Mouse (Mus musculus) neural tube, embryonic 15.5 days (tissue): ENCODE measurements around the gene Gm20388. TPM values are rescaled to one million over a fixed set of nuclear protein-coding genes. Genes with fewer than 3 reads are reported as not detected.

ENCODE experiments used
- ATAC-seq: fragments of 200-750 bp; cut with Nextera tagmentation; 2 replicates; pipeline ENCODE4 v1.8.0; 2017; ENCODE audit warnings: mild to moderate bottlenecking, moderate TSS enrichment, moderate library complexity; ENCODE audit not compliant: low FRiP score
- H3K27ac ChIP-seq: fragments of 300-500 bp; sonication (generic); replicated peaks from 2 replicates; pipeline ENCODE4 v1.5.1; 2015; ENCODE audit warnings: mild to moderate bottlenecking, inconsistent platforms
- H3K27me3 ChIP-seq: fragments of 300-500 bp; sonication (generic); replicated peaks from 2 replicates; pipeline ENCODE4 v1.6.1; 2015; ENCODE audit warnings: inconsistent platforms
- H3K36me3 ChIP-seq: fragments of 300-500 bp; sonication (generic); 2 replicates; pipeline ENCODE4 v1.6.1; 2015; ENCODE audit warnings: inconsistent platforms
- H3K4me1 ChIP-seq: fragments of 300-500 bp; sonication (generic); 2 replicates; pipeline ENCODE4 v1.6.1; 2015; ENCODE audit warnings: inconsistent platforms
- H3K4me2 ChIP-seq: fragments of 300-500 bp; sonication (generic); 2 replicates; pipeline ENCODE4 v1.6.1; 2015; ENCODE audit warnings: inconsistent platforms, mild to moderate bottlenecking, moderate library complexity
- H3K4me3 ChIP-seq: fragments of 300-500 bp; sonication (generic); replicated peaks from 2 replicates; pipeline ENCODE4 v1.5.1; 2015; ENCODE audit warnings: mild to moderate bottlenecking, inconsistent platforms
- H3K9ac ChIP-seq: fragments of 300-500 bp; sonication (generic); replicated peaks from 2 replicates; pipeline ENCODE4 v1.6.1; 2015; ENCODE audit warnings: mild to moderate bottlenecking, inconsistent platforms
- H3K9me3 ChIP-seq: fragments of 300-500 bp; sonication (generic); replicated peaks from 2 replicates; pipeline ENCODE4 v1.6.1; 2016; ENCODE audit warnings: inconsistent platforms
- WGBS: fragments of 180-500 bp; shearing (Covaris S2); methylation state at CpG from one replicate; pipeline ENCODE4 v1.1.7; 2015; ENCODE audit warnings: mixed read lengths; 5-methylcytosine and 5-hydroxymethylcytosine counted together
- polyA plus RNA-seq: library from polyadenylated mRNA; unstranded; fragments of >200 nt; fragmentation: Nextera tagmentation; extraction: Ambion mirVana; gene quantifications from 2 replicates; pipeline ENCODE4 v1.2.1, GENCODE M21; 2015

Gene Gm20388
- polyA plus RNA-seq, 1 experiment from 2014 or later: not detected

DNA sequence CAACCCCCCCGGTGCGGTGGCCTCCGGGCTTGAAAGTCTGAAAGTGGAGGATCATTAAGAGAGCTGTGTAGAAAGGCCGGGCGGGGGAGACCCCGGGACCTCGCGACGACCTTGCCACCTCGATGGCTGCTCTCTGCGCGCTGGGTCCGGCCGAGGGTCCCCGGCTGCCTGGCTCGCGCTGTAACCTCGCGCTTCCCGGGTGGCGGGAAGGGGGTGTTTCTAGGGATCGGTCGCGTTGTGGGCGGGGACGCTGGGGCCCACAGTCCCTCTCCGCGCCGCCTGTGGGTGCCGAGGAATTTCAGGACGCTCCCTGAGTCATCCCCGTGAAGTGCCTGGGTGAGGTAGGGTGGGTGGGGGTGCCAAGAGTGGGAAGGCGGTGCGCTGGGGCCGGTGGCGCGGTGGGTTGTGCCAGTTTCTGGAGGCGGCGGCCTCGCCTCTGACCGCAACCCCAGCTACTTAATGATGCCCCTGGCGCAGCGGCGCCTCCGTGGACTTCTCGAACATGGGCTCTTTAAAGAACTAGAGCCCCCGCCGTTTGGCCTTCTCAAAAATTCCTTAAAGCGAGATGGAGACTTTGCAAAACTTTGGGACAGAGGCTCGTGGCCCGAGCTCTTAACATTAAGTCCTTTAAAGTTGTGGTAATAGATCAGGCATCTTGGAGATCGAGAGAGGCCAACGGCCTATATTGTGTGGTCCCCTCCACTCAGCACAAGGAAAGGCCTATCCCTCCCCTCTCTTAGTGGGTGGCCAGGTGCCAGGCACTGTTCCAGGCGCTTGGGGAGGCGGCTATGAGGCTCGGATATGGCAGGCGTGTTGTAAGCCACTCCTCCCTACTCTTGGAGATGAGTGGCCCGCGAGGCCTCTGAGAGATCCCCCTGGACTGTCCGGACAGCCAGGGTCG, 625.9 kb downstream of the Gm20388 start:
- peak overlapping the region; percentile 97 for H3K4me2 ChIP-seq
- H3K9ac ChIP-seq: peak overlapping the region; percentile 54
- H3K9me3 ChIP-seq: no peaks in the 10 kb centered on the region
- no peaks in the 10 kb centered on the region for H3K27me3 ChIP-seq
- no peaks in the 10 kb centered on the region for H3K36me3 ChIP-seq
- peaks cover 91% of the 10 kb centered on the region for H3K4me1 ChIP-seq
- H3K27ac ChIP-seq: peak overlapping the region; percentile 90
- under 1% methylated on average over 60 of the region's 61 CpGs for WGBS
- no peak for ATAC-seq
- H3K4me3 ChIP-seq: peak overlapping the region; percentile 61

DNA sequence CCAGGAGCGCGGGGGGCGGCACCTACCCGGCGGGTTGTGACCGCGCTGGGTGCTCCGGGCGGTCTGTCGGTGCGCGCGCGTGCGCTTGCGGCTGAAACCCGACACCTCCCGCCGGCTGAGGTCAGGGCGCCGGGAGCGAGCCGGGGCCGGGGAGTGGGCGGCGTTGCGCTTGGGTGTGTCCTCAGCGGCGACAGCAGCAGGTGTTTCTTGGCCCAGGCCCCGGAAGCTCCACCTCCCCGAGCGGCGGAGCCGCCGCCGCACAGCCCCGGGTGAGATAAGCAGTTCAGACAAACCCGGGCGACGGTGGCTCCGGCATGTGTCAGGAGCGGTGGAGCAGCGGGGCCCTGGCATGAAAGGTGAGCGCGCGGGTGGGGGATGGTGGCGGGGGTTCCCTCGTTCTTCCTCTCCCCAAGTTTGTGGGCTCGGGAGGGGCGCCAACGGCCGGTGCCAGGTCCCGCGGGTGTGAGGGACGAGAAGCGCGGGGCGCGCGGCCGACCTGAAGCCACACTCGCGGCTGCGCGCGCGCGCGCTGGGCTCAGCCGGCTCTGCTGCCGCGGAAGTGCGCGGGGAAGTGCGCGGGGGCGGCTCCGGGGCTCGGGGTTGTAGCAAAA, 626.7 kb downstream of the Gm20388 start:
- peak overlapping the region; percentile 61 for H3K4me3 ChIP-seq
- H3K4me2 ChIP-seq: peak overlapping the region; percentile 97
- no peaks in the 10 kb centered on the region for H3K27me3 ChIP-seq
- H3K36me3 ChIP-seq: no peaks in the 10 kb centered on the region
- peak overlapping the region; percentile 90 for H3K27ac ChIP-seq
- ATAC-seq: peak; percentile 16; the same call in 1 of the 2 replicates
- no peaks in the 10 kb centered on the region for H3K9me3 ChIP-seq
- H3K4me1 ChIP-seq: peaks cover 87% of the 10 kb centered on the region
- under 1% methylated on average over 61 of the region's 79 CpGs for WGBS
- H3K9ac ChIP-seq: peak overlapping the region; percentile 54

DNA sequence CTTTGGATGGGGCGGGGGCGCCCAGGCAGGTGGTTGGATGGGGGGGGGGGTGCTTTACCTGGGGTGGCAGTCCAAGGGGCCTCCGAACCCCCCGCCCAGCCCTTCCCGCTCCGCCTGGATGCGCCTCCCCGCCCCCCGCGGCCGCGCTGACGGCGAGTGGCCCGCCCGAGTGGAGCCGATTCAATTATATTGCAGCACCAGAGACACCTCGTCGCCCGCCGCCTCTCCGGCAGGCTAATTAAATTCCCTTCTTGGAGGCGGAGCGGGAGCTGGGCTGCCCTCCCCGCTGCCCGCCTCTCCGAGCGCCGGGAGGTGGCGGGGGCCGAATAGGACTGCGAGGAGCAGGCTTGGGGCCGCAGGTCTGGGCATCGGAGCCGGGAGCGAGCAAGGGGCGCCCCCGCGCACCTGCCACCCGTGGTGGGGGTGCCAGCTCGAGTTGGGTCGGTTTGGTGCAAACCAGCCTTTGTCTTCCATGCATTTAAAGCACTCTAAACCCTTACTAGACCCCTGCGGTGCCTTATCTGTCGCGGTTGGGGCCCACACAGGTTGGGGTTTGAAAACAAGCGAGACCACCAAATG, 627.3 kb downstream of the Gm20388 start:
- H3K27me3 ChIP-seq: no peaks in the 10 kb centered on the region
- H3K9me3 ChIP-seq: no peaks in the 10 kb centered on the region
- WGBS: under 1% methylated on average over 43 of the region's 46 CpGs
- peak overlapping the region; percentile 90 for H3K27ac ChIP-seq
- H3K4me2 ChIP-seq: peak overlapping the region; percentile 97
- ATAC-seq: peak; percentile 53; the same call in 1 of the 2 replicates
- peak overlapping the region; percentile 61 for H3K4me3 ChIP-seq
- H3K9ac ChIP-seq: peak overlapping the region; percentile 54
- H3K36me3 ChIP-seq: no peaks in the 10 kb centered on the region
- H3K4me1 ChIP-seq: peaks cover 87% of the 10 kb centered on the region

DNA sequence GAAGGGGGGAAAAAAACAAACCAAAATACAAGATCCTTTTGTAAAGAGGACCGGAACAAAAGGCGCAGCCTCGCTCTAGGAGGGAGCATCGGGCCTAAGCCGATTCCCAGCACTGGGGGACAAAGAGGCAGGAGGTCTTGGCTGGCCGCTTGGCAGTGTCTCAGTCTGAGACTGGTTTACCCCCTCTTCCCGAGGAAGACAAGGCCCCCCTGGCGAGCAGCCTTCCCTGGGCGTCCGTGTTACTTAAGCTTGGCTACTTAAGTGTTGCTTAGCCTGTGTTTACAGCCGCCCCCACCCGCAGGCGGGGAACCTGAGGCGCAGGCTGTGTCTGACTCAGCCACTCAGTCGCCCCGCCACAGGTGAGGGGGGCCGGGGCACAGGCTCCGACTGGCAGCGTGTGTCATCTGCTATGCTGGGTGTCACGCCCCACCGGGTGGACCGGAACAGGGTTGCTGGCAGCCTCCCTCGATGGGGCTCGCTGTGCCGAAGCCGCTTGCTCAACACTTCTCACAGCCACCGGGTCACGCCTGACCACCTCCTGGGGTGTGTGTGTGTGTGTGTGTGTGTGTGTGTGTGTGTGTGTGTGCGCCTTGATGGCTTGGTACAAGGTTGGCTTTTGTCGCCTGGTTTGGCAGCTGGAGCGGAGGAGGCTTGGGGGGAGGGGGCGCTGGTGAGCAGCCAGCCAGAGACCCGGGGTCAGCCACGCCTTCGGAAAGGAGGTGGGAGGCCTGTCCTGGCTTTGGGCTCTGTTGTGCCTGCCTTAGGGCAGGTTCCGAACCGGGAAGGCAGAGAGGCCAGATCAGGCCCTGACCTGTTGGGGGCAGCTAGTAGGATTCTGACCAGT, 628.0 kb downstream of the Gm20388 start:
- Histone ChIP-seq H3K4me2 (peak overlapping the region; percentile 97), H3K4me1 (peaks cover 87% of the 10 kb centered on the region), H3K4me3 (peak overlapping the region; percentile 61), H3K27ac (peak overlapping the region; percentile 90), H3K36me3 (no peaks in the 10 kb centered on the region), H3K9ac (peak overlapping the region; percentile 54), H3K9me3 (no peaks in the 10 kb centered on the region), H3K27me3 (no peaks in the 10 kb centered on the region)
- ATAC-seq: peak; percentile 42; the same call in 1 of the 2 replicates
- WGBS: 3% methylated on average over 35 of the region's 37 CpGs

DNA sequence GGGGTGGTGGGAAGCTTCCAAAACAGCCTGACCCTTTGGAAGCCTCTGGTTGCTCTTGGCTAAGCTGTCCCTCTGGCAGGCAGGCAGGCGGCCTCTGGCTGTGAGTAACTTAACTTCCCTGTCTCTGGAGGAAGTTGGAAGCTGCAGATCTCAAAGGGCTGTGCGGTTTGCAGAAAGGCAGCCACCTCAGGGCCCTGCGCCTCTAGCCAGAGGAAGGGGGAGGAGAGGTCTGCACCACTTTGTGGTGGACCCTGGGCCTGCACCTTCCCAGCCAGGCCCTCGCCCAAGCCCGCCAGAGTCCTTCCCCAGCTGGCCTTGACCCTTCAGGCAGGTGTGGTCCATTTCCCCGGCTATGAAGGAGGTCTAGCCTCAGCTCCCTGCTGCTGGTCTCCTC, 628.7 kb downstream of the Gm20388 start:
- Histone ChIP-seq H3K9ac (peak overlapping the region; percentile 54), H3K9me3 (no peaks in the 10 kb centered on the region), H3K36me3 (no peaks in the 10 kb centered on the region), H3K4me2 (peak overlapping the region; percentile 97), H3K27me3 (no peaks in the 10 kb centered on the region), H3K27ac (peak overlapping the region; percentile 90), H3K4me1 (peaks cover 83% of the 10 kb centered on the region), H3K4me3 (peak overlapping the region; percentile 61; the same call in 1 of the 2 replicates)
- whole genome bisulfite sequencing: 19% methylated on average over 6 of the region's 6 CpGs
- ATAC-seq: no peak

DNA sequence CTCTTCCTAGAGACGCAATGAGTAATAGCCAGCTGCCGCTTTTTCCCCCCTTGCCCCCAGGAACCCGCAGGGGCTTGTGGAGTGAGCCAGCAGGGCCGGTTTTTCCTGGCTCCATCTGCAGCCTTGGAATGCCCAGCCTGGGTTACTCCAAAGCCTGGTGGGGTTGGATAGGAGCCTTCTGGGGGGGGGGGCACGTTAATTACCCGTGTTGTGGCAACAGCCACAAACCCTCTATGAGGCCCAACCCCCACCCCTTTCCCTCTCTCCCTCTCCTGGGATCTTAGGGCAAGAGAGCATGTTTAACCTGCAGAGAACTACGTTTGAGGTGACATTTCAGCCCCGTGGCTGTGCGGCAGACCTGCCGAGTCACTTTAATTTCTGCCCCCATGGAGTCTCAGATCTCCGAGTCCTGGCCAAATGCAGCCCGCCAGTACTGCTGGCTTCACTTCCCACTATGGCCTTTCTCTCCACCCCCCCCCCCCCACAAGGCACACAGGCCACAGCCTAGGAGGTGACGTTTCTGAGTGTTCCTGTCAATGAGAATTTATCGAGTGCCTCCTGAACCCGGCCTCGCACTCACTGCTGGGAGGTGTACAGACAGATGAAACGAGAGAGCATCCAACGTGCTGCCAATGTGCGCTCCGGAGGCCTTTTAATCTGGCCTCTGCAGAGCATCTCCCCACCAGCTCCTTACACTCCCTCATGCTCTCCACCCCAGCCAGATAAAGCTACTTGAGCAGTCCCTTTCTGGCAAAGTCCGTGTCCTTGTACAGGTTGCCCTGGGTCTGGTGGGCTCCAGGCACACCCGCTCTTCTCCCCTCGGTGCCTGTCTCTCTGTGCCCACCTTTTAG, 629.4 kb downstream of the Gm20388 start:
- peak overlapping the region; percentile 97 for H3K4me2 ChIP-seq
- no peaks in the 10 kb centered on the region for H3K9me3 ChIP-seq
- peak overlapping the region; percentile 54; the same call in 1 of the 2 replicates for H3K9ac ChIP-seq
- no peak for ATAC-seq
- H3K27ac ChIP-seq: peak overlapping the region; percentile 90
- 20% methylated on average over 23 of the region's 23 CpGs for WGBS
- H3K4me1 ChIP-seq: peaks cover 77% of the 10 kb centered on the region
- no peaks in the 10 kb centered on the region for H3K36me3 ChIP-seq
- H3K27me3 ChIP-seq: no peaks in the 10 kb centered on the region
- H3K4me3 ChIP-seq: no peak overlapping the region

DNA sequence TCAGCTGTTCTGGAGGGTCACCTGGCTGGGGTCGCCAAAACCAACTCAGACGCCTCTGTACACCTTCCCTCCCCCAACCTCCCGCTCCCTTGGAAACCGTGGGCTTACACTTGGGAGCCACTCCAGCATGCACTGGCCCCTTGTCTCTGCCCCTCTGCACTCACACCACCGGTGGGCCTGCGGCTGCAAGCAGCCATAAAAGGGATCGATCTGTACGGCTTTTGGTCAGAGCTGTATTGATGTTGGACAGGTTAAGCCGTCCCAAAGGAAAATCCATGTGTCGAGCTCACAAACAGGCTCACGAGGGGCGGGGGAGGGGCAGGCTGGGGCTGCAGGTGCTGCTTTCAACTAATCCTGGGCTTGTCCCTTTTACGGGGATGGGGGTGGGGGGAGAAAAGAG, 632.4 kb downstream of the Gm20388 start:
- no peaks in the 10 kb centered on the region for H3K9me3 ChIP-seq
- H3K27ac ChIP-seq: no peak overlapping the region
- no peak overlapping the region for H3K4me3 ChIP-seq
- H3K4me1 ChIP-seq: peaks cover 77% of the 10 kb centered on the region
- no peak for ATAC-seq
- H3K4me2 ChIP-seq: no peak overlapping the region
- no peaks in the 10 kb centered on the region for H3K36me3 ChIP-seq
- no peaks in the 10 kb centered on the region for H3K27me3 ChIP-seq
- WGBS: 20% methylated on average over 13 of the region's 13 CpGs
- no peak overlapping the region for H3K9ac ChIP-seq

DNA sequence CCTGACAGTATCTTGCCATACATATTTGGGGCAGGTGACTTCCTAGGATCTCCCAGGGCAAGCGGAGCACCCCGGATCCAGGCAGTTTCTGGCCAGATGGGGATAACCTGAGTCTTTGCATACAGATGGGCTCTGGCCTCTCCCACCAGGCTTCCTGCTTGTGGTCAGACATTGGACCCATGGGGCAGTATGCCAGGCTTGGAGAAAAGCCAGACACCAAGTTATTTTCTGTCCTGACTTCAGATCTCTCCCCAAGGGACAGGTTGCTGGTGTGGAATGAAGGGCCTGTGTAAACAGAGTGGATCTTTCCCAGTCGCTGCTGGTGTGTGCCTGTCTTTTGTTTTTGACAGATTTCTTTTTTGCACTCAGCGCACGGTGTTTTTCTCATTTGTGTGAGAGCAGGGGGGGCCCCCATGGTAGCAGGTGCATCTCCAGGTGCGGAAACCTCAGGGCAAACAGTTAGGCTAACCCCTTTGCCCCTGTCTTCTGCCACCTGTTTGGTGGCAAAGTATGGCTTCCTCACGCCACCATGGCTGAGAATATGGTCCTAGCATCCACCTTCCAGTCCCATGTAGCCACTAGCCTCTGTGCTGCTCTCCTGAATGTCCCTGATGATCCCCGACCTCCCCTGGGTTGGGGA, 632.9 kb downstream of the Gm20388 start:
- 50% methylated on average over 8 of the region's 8 CpGs for WGBS
- no peak for ATAC-seq
- Histone ChIP-seq H3K27me3 (no peaks in the 10 kb centered on the region), H3K9ac (no peak overlapping the region), H3K4me1 (peaks cover 77% of the 10 kb centered on the region), H3K4me2 (no peak overlapping the region), H3K27ac (no peak overlapping the region), H3K4me3 (no peak overlapping the region), H3K9me3 (no peaks in the 10 kb centered on the region), H3K36me3 (no peaks in the 10 kb centered on the region)

DNA sequence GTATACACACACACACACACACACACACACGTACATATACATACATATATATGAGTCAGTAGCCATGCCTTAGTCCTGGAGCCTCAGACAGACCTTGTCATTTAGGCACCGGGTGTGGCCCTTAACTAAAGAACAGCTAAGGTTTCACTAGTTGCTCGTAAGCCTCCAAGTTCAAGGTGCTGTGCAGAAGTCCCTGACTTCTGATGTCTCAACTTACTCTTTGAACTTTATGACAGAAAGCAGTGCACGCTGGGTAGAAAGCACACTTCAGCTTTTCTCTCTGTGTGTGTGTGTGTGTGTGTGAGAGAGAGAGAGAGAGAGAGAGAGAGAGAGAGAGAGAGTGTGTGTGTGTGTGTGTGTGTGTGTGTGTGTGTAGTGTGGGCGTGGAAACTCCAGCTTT, 633.5 kb downstream of the Gm20388 start:
- H3K9ac ChIP-seq: no peak overlapping the region
- H3K9me3 ChIP-seq: no peaks in the 10 kb centered on the region
- H3K4me3 ChIP-seq: no peak overlapping the region
- no peak overlapping the region for H3K4me2 ChIP-seq
- no peaks in the 10 kb centered on the region for H3K36me3 ChIP-seq
- H3K27me3 ChIP-seq: no peaks in the 10 kb centered on the region
- WGBS: 87% methylated on average over 5 of the region's 5 CpGs
- H3K27ac ChIP-seq: no peak overlapping the region
- peaks cover 77% of the 10 kb centered on the region for H3K4me1 ChIP-seq
- ATAC-seq: no peak

DNA sequence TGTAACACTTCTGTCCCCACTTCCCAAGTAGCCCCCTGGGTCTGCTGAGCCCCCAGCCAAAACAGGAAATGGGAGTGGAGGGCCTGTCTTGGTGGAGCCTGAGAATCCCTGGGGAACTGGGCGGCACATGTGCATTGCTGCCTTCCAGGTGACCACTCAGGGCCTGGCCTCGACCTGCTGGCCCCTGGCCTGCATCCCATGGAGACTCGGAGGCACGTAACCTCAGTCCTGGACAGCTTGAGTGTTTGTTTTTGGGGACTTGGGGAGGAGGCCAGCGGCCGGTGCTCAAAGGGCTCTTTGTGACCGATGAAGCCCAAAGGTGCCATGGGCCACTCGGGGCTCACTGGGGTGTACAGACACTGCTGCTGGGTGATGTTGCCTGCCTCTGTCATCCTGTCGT, 636.9 kb downstream of the Gm20388 start:
- Histone ChIP-seq H3K27ac (peak overlapping the region; percentile 75; the same call in 1 of the 2 replicates), H3K9me3 (no peaks in the 10 kb centered on the region), H3K4me2 (no peak overlapping the region), H3K27me3 (no peaks in the 10 kb centered on the region), H3K9ac (peak overlapping the region; percentile 20; the same call in 1 of the 2 replicates), H3K4me1 (peaks cover 86% of the 10 kb centered on the region), H3K36me3 (no peaks in the 10 kb centered on the region), H3K4me3 (no peak overlapping the region)
- ATAC-seq: no peak
- WGBS: 70% methylated on average over 9 of the region's 9 CpGs
